In genomic region chr1:138954978-138955377, GRCm38 (mm10) we compare ENCODE assay signal across 14 mouse cellular contexts.
"Had no signal": no experiment of that assay in that cellular context is flagged by ENCODE, and none has a peak within 500 bp of the region (broad histone marks: within the 10 kb centered on the region; RNA-seq: fewer than 3 reads in every experiment).

No protein-coding gene starts in this region.

- H3K9ac ChIP-seq: lung, embryonic 14.5 days; midbrain, embryonic 12.5 days; neural tube, embryonic 12.5 days had no signal

- H3K27me3 ChIP-seq: midbrain, embryonic 12.5 days; neural tube, embryonic 12.5 days had no signal

- H3K4me2 ChIP-seq: lung, embryonic 14.5 days; midbrain, embryonic 12.5 days; neural tube, embryonic 12.5 days had no signal

- H3K9me3 ChIP-seq: midbrain, embryonic 10.5 days; midbrain, embryonic 12.5 days; neural tube, embryonic 12.5 days had no signal

- H3K4me3 ChIP-seq: midbrain, embryonic 10.5 days; midbrain, embryonic 12.5 days; neural tube, embryonic 12.5 days had no signal

- H3K36me3 ChIP-seq: midbrain, embryonic 10.5 days; midbrain, embryonic 12.5 days; neural tube, embryonic 12.5 days had no signal

- DNase-seq: lung, adult 18-20 months; lung, embryonic 14.5 days; lung, postnatal 10 days; lung, postnatal 4 days; midbrain, embryonic 14.5 days; right cerebral cortex, postnatal 25 days; right cerebral cortex, postnatal 4 days; spleen, adult 18-20 months; thymus, adult 18-20 months; thymus, postnatal 14 days; thymus, postnatal 36 days had no signal

- H3K27ac ChIP-seq: midbrain, embryonic 10.5 days; midbrain, embryonic 12.5 days; neural tube, embryonic 12.5 days had no signal

- H3K4me1 ChIP-seq: midbrain, embryonic 12.5 days; neural tube, embryonic 12.5 days had no signal
